Mouse (Mus musculus) cerebellum, adult 2 months (tissue): ENCODE measurements around the gene Gm4894.

Source experiments
- CTCF ChIP-seq: fragments of 200-500 bp; IDR thresholded peaks from 2 replicates; pipeline ENCODE4 v1.5.1; 2011; ENCODE audit warnings: low read depth, mild to moderate bottlenecking, control low read depth, low read length, moderate library complexity, borderline replicate concordance; ENCODE audit not compliant: insufficient read depth
- POLR2A ChIP-seq: fragments of 200-500 bp; IDR thresholded peaks from 2 replicates; pipeline ENCODE4 v1.6.1; 2011; ENCODE audit warnings: low read length, control low read depth, borderline replicate concordance; ENCODE audit not compliant: insufficient read depth

- no peak for TF ChIP-seq CTCF
- no peak for TF ChIP-seq POLR2A
Measured at GRCm38 (mm10) chr9:49275976-49276375, 25.6 kb downstream of the Gm4894 start.
